In the genomic region with DNA sequence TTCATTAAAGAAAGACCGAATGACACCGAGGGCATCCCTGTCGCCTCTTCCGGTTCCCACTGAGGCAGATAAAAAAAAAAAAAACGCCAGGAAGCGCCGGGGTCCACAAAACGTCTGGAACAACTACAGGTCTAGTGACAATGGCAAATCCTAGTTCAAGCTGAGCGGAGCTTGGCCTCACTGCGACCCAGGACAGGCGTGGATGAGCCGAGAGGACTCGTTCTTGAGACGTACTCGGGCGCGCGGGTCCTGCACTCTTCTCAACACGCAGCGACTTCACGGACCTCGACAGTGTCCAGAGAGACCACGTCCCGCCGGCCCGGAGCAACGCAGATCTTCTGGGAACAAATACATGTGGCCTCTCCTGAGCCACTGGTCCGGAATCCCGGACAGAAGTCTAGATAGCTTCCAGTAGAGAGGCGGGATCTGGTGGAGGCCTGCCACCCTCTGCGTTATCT, we compare ENCODE assay signal across 8 mouse cellular contexts. TPM values are rescaled to one million over a fixed set of nuclear protein-coding genes. Genes with fewer than 3 reads are reported as not detected.
DNase-seq lines count a peak whose midpoint lies in the region; ATAC-seq and TF ChIP-seq lines count a peak whose summit lies in the region.

No protein-coding gene starts in this region.

- TF ChIP-seq POLR2A in CH12.LX (IDR thresholded peaks at IDR 0.05; ENCODE audit: low read depth, low read length): no peak

- H3K4me2 ChIP-seq in CH12.LX (ENCODE audit: insufficient read depth, low read depth, poor library complexity, severe bottlenecking): peak overlapping the region; percentile 60
- peak overlapping the region; percentile 75 for H3K4me2 ChIP-seq in forebrain, embryonic 12.5 days
- H3K4me2 ChIP-seq in midbrain, embryonic 11.5 days: peak overlapping the region; percentile 65

- no peak for ATAC-seq in forebrain, embryonic 12.5 days (ENCODE audit: low FRiP score)
- ATAC-seq in midbrain, embryonic 11.5 days (ENCODE audit: low FRiP score): peak; percentile 50; the same call in 1 of the 2 replicates
- no peak for ATAC-seq in monocyte, adult 5-6 weeks (replicated peaks; ENCODE audit: insufficient number of reproducible peaks, low FRiP score, low TSS enrichment, poor library complexity, severe bottlenecking)

- H3K4me1 ChIP-seq in CH12.LX (ENCODE audit: control insufficient read depth in 1 of 2, insufficient read depth in 2 of 2): peaks cover 7 to 29% of the 10 kb centered on the region in 2 experiments
- peaks cover 7% of the 10 kb centered on the region for H3K4me1 ChIP-seq in forebrain, embryonic 12.5 days
- H3K4me1 ChIP-seq in midbrain, embryonic 11.5 days (ENCODE audit: control insufficient read depth, insufficient read depth, low read length): 0 out of 2 replicates have a peak, but pooled peaks cover 3% of the 10 kb centered on the region

- peak overlapping the region; percentile 1 to 72 (median 60) for H3K4me3 ChIP-seq in CH12.LX (replicated peaks in 1 of 3; ENCODE audit: low read depth in 2 of 3, low read length in 2 of 3, poor library complexity in 1 of 3)
- H3K4me3 ChIP-seq in forebrain, embryonic 12.5 days (replicated peaks): peak overlapping the region; percentile 45
- H3K4me3 ChIP-seq in midbrain, embryonic 11.5 days (ENCODE audit: low read depth, low read length): peak overlapping the region; percentile 46

- dilution Hi-C loops in CH12.LX (cut with MboI; ENCODE audit: extremely low pct_ligation_motif_present, extremely low pct_unique_long_range_greater_than_20kb, low sequenced_read_pairs): no loop called here

- in situ Hi-C loops in CH12.LX (cut with MboI; ENCODE audit: low pct_ligation_motif_present, low pct_unique_long_range_greater_than_20kb, low sequenced_read_pairs): no loop called here

- no peak overlapping the region for H3K27ac ChIP-seq in CH12.LX (ENCODE audit: insufficient read depth, low read depth)
- H3K27ac ChIP-seq in forebrain, embryonic 12.5 days: no peak overlapping the region
- H3K27ac ChIP-seq in midbrain, embryonic 11.5 days (ENCODE audit: low read depth, low read length): no peak overlapping the region

- H3K36me3 ChIP-seq in CH12.LX (replicated peaks in 1 of 2; ENCODE audit: control insufficient read depth in 1 of 2, insufficient read depth in 1 of 2, low read length in 1 of 2): no peaks in the 10 kb centered on the region
- no peaks in the 10 kb centered on the region for H3K36me3 ChIP-seq in forebrain, embryonic 12.5 days (replicated peaks)
- no peaks in the 10 kb centered on the region for H3K36me3 ChIP-seq in midbrain, embryonic 11.5 days (ENCODE audit: control insufficient read depth, insufficient read depth, low read length)

- no peak for TF ChIP-seq RAD21 in CH12.LX (IDR thresholded peaks at IDR 0.05; ENCODE audit: low read depth, low read length)

- H3K27me3 ChIP-seq in CH12.LX (replicated peaks): peaks cover 5% of the 10 kb centered on the region
- peaks cover 55% of the 10 kb centered on the region for H3K27me3 ChIP-seq in forebrain, embryonic 12.5 days
- H3K27me3 ChIP-seq in midbrain, embryonic 11.5 days (ENCODE audit: control insufficient read depth, insufficient read depth, low read length): peaks cover 21% of the 10 kb centered on the region

- no peaks in the 10 kb centered on the region for H3K79me2 ChIP-seq in CH12.LX (replicated peaks; ENCODE audit: control insufficient read depth, extremely low read depth, insufficient read depth, poor library complexity, severe bottlenecking)

- under 1% methylated on average over 31 of the region's 31 CpGs for WGBS in forebrain, embryonic 12.5 days
- under 1% methylated on average over 31 of the region's 31 CpGs for WGBS in midbrain, embryonic 11.5 days

- no peak for TF ChIP-seq EP300 in CH12.LX (IDR thresholded peaks at IDR 0.05; ENCODE audit: low read length)

- H3K9ac ChIP-seq in CH12.LX (ENCODE audit: insufficient read depth, low read depth): peak overlapping the region; percentile 29
- H3K9ac ChIP-seq in forebrain, embryonic 12.5 days: peak overlapping the region; percentile 49
- H3K9ac ChIP-seq in midbrain, embryonic 11.5 days (ENCODE audit: low read length): peak overlapping the region; percentile 59

- TF ChIP-seq CTCF in CH12.LX (conservative IDR thresholded peaks at IDR 0.05 in 1 of 2, IDR thresholded peaks at IDR 0.05 in 1 of 2; ENCODE audit: low read depth in 2 of 2, low read length in 2 of 2): no peak

- peak; percentile 10 to 19 for DNase-seq in cerebellum, postnatal 14 days
- DNase-seq in cerebellum, postnatal 4 days (ENCODE audit: low spot score in 2 of 2): no peak
- peak; percentile 17 for DNase-seq in CH12.LX (ENCODE audit: extremely low read depth)
- DNase-seq in kidney, postnatal 10 days: peak; percentile 23
- no peak for DNase-seq in midbrain, embryonic 11.5 days (ENCODE audit: low spot score, missing footprints)
- no peak for DNase-seq in urinary bladder, postnatal 25 days (ENCODE audit: low spot score)

- H3K9me3 ChIP-seq in CH12.LX (replicated peaks; ENCODE audit: low read length): no peaks in the 10 kb centered on the region
- H3K9me3 ChIP-seq in forebrain, embryonic 12.5 days: no peaks in the 10 kb centered on the region
- peaks cover 1% of the 10 kb centered on the region for H3K9me3 ChIP-seq in midbrain, embryonic 11.5 days (ENCODE audit: control insufficient read depth, low read length)

TF ChIP-seq in CH12.LX, 34 proteins besides CTCF, POLR2A, EP300 and RAD21:
- TF ChIP-seq MAFK (IDR thresholded peaks at IDR 0.05; ENCODE audit: insufficient replicate concordance, low read length): no peak
- TF ChIP-seq UBTF (IDR thresholded peaks at IDR 0.05; ENCODE audit: low read depth, low read length): no peak
- no peak for TF ChIP-seq ZC3H11A (IDR thresholded peaks at IDR 0.05; ENCODE audit: low read depth, low read length)
- TF ChIP-seq JUND (conservative IDR thresholded peaks at IDR 0.05; ENCODE audit: low read depth, low read length): no peak
- no peak for TF ChIP-seq SIN3A (IDR thresholded peaks at IDR 0.05; ENCODE audit: low read length)
- TF ChIP-seq ETS1 (conservative IDR thresholded peaks at IDR 0.05; ENCODE audit: low read depth, low read length): no peak
- no peak for TF ChIP-seq CHD1 (IDR thresholded peaks at IDR 0.05; ENCODE audit: low read depth, low read length)
- no peak for TF ChIP-seq ZKSCAN1 (IDR thresholded peaks at IDR 0.05; ENCODE audit: borderline replicate concordance, low read depth, low read length)
- TF ChIP-seq MAZ (IDR thresholded peaks at IDR 0.05; ENCODE audit: low read depth, low read length): no peak
- TF ChIP-seq BHLHE40 (IDR thresholded peaks at IDR 0.05; ENCODE audit: low read depth, low read length): no peak
- no peak for TF ChIP-seq IRF4 (IDR thresholded peaks at IDR 0.05; ENCODE audit: low read depth, low read length)
- TF ChIP-seq KAT2A (IDR thresholded peaks at IDR 0.05; ENCODE audit: insufficient replicate concordance, low read length): no peak
- TF ChIP-seq PAX5 (IDR thresholded peaks at IDR 0.05; ENCODE audit: low read length): no peak
- no peak for TF ChIP-seq POLR2AphosphoS2 (IDR thresholded peaks at IDR 0.05; ENCODE audit: low read depth, low read length)
- no peak for TF ChIP-seq MEF2A (IDR thresholded peaks at IDR 0.05; ENCODE audit: borderline replicate concordance, low read depth, low read length)
- no peak for TF ChIP-seq MYC (IDR thresholded peaks at IDR 0.05; ENCODE audit: low read depth, low read length)
- no peak for TF ChIP-seq CHD2 (IDR thresholded peaks at IDR 0.05; ENCODE audit: low read length)
- no peak for TF ChIP-seq USF2 (conservative IDR thresholded peaks at IDR 0.05; ENCODE audit: low read depth, low read length)
- TF ChIP-seq TBP (conservative IDR thresholded peaks at IDR 0.05; ENCODE audit: low read depth, low read length): no peak
- TF ChIP-seq ZNF384 (IDR thresholded peaks at IDR 0.05; ENCODE audit: low read depth, low read length): no peak; the same call in 1 of the 2 replicates

RNA-seq across cellular contexts. Expression of a gene that starts 27.3 kb away (rescaled TPM):
- total RNA-seq in CH12.LX (2012; rRNA removed) (10.3 and 12.3 TPM in 2 replicates), CH12.LX (2014; rRNA removed) (17.7 and 20.0 TPM in 2 replicates)
- 10.3 and 10.5 TPM in 2 replicates for polyA plus RNA-seq in CH12.LX (2012; ENCODE audit: insufficient read length, low read depth)
- polyA plus RNA-seq in forebrain, embryonic 12.5 days (2016; fragmentation: Nextera tagmentation; extraction: Ambion mirVana): 64.1 and 65.6 TPM in 2 replicates
- polyA plus RNA-seq in midbrain, embryonic 11.5 days (2014; fragmentation: Nextera tagmentation; extraction: Ambion mirVana): 69.4 and 77.9 TPM in 2 replicates
- total RNA-seq in monocyte, adult 5-6 weeks (2017): 27.6 to 70.6 TPM (median 42.7 TPM) in 3 replicates

RNA-seq across cellular contexts. Expression of a gene that starts 27.4 kb away (rescaled TPM):
- total RNA-seq in CH12.LX (2012; rRNA removed) (10.1 and 13.1 TPM in 2 replicates), CH12.LX (2014; rRNA removed) (14.4 and 15.4 TPM in 2 replicates)
- polyA plus RNA-seq in CH12.LX (2012; ENCODE audit: insufficient read length, low read depth): 11.7 and 12.9 TPM in 2 replicates
- 13.0 and 13.2 TPM in 2 replicates for polyA plus RNA-seq in forebrain, embryonic 12.5 days (2016; fragmentation: Nextera tagmentation; extraction: Ambion mirVana)
- 14.0 and 14.9 TPM in 2 replicates for polyA plus RNA-seq in midbrain, embryonic 11.5 days (2014; fragmentation: Nextera tagmentation; extraction: Ambion mirVana)
- 12.1 to 15.9 TPM (median 13.2 TPM) in 3 replicates for total RNA-seq in monocyte, adult 5-6 weeks (2017)

Comparison
In these comparisons a context has a peak if more than half of its experiments do, and no peak if none do; other contexts are left out.
1. DNase-seq: peak in cerebellum, postnatal 14 days (2 of 2), CH12.LX (single experiment) and kidney, postnatal 10 days (single experiment); none in cerebellum, postnatal 4 days (0 of 2), midbrain, embryonic 11.5 days (single experiment) and urinary bladder, postnatal 25 days (single experiment).
2. Peak in every context shown above with its lines, with median percentiles within 50 percentile points of each other: H3K4me2 ChIP-seq, H3K4me3 ChIP-seq and H3K9ac ChIP-seq.